Mouse (Mus musculus): ENCODE data around the gene Slirp.

DNA sequence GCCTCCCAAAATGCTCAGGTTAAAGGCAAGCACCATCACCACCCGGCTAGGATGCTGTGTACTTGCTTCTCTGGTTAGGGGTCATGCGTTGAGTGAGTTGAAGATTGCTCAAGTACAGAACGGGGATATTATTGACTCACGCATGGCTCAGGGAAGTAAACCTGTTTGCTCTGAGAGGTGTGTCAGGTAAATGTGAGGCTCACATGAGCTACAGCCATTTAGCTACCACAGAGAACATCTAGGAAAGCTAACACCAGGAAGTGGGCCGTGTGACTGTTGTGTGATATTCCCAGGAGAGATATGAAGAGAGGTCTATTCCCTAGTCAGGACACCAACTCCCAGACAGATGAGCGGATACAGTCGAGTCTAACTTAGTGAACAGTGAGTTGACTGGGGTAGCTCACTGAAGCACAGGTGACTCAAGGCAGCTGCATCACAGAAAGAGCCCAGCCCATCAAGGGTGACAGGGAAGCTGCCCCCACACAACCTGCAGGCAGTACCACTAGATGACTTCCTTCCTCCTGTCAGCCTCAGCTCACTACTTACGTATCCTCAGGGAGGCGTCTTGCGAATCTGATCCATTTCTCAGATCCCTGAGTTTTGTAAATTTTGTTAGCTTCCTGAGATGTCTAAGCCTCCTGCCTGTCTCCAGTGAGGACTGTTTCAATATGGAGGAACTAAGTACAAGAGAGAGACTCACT lies 44.4 kb upstream of the Slirp start:
- TF ChIP-seq CTCF (IDR thresholded peaks at IDR 0.05): no peak
- no peak for TF ChIP-seq EP300 (IDR thresholded peaks at IDR 0.05)

All from lung, postnatal 0 days (tissue).